Mouse (Mus musculus) urinary bladder, adult 18-20 months (tissue): ENCODE data around the gene Rhbdd1.

Experiments
- DNase-seq, 2 experiments: peaks; one replicate each; pipeline ENCODE4 v3.0.0; 2022; ENCODE audit warnings: low spot score in 2 of 2, mixed read lengths in 2 of 2

The Rhbdd1 gene

DNA sequence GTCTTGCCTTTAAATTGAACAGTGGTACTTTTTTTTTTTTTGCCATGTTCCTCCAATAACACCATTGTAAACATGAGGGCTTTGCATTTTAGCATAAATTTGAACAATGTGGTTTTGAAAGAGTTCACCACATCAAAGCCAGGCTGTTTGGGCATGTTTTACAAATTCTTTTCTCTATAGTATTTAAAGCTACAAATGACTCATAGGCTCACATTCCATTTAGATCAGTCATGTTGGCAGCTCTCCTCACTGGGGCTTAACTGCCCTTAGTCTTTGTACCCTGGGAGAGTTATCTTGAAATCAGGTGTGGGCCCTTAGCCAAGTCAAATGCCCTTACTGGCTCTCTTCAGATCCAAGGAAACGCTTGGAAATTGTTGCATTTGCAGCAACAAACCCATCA is 112.8 kb downstream of the Rhbdd1 start:
- peak; percentile 42 to 66 for DNase-seq

DNA sequence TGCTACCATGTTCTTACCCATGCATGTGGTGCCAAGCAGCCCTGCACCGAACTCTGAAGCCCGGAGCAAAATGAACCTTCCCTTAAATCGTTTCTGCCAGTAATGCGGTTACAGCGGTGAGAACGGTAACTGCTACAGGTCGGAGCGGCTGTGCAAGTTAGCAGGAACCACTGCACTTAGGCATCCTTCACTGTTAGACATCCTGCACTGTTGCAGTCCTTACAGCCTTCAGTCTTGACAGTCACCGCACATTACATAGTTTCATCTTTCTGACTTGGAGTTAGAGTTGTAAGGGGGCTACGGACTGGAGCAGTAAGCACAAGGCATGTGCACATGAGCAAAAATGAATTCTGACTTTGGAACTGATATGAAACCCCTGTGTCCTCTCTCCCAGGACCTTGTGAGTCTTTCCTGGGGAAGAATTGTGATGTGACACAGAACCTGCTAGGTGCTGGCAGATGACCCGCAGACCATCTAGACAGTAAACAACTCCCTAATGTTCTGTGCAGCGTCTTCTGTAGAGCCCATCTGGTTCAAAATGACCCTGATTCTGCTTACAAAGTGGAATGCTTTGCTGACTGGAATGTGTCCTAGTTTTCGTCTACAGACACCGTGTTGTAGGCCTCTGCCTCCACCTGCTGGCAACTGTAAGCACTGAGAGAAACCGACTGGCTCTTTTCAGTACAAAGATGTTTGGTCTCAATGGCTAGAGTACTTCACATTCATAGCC is 116.8 kb downstream of the Rhbdd1 start:
- peak; percentile 38 to 45 for DNase-seq

GRCm38 (mm10) chr1:82433649-82434005 is 117.4 kb downstream of the Rhbdd1 start:
- no peak for DNase-seq

DNA sequence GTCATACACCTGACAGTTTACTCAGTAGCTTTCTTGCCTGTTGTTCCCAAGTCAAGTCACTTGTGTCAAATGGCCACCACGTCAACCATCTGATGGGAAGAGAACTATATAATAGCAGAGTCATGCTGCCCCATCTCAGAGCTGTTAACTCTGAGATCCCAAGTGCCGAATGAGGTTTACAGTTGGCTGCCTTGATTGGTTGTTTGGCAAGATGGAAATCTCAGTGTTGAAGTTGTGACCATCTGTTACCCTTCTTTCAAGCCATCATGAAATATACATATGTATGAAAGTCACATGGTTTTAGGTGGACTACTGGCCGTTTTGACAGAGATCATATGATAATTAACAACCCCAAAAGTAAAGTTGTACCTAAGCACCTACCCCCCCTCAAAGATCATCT is 121.0 kb downstream of the Rhbdd1 start:
- DNase-seq = no peak

DNA sequence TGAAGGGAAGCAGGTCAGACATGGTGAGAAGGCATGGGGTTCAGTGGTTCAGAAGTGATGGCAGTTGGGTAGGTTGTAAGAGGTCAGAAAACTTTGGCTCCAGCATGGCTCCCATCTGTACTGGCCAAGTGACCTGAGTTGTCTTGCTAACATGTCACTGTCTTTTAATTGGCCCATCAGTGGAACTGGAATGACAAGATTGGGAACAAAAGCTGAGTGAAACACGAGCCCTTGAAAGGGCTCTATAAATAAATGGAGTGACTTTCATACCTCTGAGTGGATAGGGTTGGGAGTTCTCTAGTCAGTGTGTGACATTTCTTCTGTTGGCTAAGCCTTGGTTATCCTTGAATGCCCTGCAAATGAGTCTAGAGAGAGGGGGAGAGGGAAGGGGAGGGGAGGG is 123.9 kb downstream of the Rhbdd1 start:
- no peak for DNase-seq

GRCm38 (mm10) chr1:82443517-82443916 is 127.3 kb downstream of the Rhbdd1 start:
- DNase-seq = no peak

GRCm38 (mm10) chr1:82446049-82446448 is 129.8 kb downstream of the Rhbdd1 start:
- DNase-seq = no peak

DNA sequence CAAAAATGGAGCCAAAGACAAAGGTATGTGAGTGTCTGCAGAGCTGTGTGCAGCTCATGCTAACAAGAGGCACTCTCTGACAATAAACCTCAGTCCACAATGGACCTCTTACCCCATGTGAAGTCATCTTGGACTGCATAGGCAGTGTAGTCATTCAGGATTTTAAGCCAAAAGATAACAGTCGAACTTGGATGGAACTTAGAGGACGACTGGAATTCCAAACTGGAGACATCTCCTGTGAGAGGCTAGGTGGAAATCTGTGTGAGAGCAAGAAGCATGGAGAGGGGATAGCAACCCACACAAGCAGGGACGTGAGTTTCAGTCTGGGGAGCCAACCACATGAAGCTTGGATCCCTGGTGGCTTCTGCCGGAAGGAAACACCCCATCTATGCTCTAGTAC is 133.6 kb downstream of the Rhbdd1 start:
- DNase-seq = no peak

DNA sequence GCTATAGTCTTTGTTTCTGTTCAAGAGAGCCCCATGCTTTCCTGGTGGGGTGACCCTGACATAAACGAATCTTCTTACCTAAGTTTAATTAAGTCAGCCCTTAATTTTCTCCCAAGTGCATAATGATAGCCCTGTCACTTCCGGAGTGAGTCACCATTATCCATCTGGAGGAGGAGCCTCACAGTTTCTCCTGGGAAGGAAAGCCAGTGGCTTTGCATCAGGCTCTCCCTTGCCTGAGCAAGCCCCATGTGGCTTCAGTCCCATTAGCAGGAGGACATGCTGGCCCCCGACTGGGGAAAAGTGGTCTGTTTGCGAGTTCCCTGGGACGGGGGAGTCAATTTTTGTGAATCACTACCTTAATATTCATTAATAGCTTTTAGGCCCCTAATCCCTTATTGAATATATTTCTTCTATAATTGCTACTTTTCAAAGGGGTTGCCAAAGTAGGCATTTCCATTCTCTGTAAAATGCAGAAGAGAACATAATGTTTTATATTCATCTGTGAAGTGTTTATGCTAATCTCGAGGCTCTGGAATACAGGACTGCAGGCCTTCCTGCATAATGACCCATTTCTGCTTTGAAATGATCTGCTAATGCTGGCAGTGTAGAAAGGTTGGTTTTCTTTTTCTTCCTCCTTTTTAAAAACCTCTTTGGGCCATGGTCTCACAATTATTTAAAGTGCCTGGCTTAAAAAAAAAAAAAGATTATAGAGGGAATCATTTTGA is 135.8 kb downstream of the Rhbdd1 start:
- no peak for DNase-seq

DNA sequence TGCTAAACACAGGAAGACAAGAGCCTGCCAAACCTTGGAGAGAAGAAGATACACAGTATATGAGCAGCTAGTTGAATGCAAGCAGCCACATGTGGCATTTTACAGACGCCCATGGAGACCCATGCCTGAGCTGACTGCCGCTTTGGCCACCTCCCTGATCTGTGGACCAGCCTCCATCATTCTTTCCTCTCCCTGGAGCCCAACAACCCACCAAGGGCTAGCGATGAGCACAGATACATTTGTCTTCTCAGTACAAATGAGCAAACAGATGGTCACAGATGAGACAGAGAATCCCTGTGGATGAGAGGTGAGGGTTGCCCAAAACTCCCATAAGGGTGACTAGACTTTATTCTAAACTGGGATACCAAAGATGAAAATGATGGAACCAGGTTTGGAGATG is 137.8 kb downstream of the Rhbdd1 start:
- no peak for DNase-seq

GRCm38 (mm10) chr1:82459350-82459749 is 143.1 kb downstream of the Rhbdd1 start:
- DNase-seq = no peak

- DNase-seq = no peak
Observed at GRCm38 (mm10) chr1:82459926-82460325, 143.7 kb downstream of the Rhbdd1 start.

GRCm38 (mm10) chr1:82461041-82461440 is 144.8 kb downstream of the Rhbdd1 start:
- no peak for DNase-seq

DNA sequence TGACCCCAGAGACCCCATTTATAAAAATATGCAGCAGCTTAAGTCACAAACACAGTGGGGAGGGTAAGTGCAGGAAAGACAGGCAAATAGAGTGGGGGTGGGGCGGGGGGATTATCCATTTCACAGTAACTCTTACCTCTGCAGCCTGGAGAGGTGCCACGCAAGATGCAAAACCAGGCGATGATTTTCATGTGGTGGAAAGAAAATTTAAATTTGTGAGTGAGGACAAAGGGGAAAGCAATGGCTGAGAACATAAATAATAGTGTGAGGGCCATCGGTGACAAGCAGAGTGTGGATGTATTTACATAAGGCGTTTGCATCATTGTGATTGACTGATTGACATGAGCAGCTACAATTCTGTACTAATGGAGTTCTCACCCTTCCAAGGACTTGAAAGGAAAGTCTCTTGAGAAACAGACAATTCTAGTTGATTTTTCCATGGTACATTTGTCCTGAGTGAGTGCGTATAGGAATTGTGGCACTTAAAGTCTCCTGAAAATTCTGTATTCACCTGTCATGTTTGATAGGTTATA is 149.1 kb downstream of the Rhbdd1 start:
- no peak for DNase-seq

- DNase-seq = no peak
Observed at GRCm38 (mm10) chr1:82468872-82469271, 152.6 kb downstream of the Rhbdd1 start.

- DNase-seq = no peak
Observed at GRCm38 (mm10) chr1:82470516-82471225, 154.4 kb downstream of the Rhbdd1 start.

DNA sequence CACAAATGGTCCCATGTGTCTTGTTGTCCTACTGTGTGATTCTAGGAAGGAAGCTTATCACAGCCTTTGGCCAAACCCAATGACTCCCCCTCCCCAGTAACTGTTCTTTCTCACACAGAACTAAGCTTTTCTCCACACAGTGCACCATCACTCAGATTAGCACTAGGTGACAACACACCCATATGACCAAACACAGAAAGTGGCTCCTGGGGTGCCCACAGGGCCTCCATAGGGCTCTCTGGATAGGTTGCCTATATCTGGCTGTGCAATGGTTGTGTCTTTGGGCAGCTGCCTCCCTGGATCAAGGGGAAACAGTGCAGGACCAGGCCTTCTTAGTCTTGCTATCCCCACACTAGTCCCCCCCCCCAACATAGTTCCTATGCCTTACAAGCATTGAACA is 157.2 kb downstream of the Rhbdd1 start:
- no peak for DNase-seq

DNA sequence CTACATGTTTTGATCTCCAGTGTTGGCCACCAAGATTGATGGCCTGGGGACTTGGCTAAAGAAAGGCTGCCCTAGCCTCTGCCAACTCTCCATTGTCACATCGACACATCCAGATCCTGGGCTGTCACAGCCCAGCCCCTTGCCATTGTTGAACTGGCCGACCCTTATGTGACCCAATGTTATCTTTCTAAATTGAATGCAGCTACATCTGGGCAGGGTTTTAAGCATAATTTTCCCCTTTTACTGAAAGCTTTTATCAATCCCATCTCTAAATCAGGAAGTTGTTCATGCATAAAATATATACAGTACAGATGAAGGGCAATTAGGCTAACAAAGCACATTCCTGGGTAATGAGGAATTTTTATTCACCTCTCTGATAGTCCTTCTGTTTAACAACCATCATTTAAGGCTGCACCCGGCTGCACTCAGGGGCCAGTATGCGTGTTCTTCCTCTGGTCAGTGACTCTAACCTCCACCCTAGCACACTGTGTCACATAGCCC is 158.3 kb downstream of the Rhbdd1 start:
- DNase-seq = no peak

GRCm38 (mm10) chr1:82475254-82475653 is 159.0 kb downstream of the Rhbdd1 start:
- DNase-seq = no peak

DNA sequence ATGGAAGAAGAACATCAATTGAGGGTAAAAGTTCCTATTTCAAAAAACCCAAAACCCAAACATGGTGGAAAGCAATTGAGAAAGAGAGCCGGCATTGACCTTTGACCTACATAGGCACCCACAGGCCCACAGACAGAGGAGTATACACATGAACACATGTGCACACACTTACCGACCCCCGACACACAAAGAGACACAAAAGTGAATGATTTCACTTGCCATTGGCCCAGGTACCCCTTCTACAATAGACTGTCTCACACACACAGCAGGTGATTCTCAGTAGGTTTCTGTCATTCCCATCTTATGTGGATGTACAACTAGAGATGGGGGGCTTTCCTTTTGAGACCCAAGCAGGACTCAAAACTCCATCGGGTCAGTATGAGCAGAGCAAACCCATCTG is 159.6 kb downstream of the Rhbdd1 start:
- DNase-seq = no peak

DNA sequence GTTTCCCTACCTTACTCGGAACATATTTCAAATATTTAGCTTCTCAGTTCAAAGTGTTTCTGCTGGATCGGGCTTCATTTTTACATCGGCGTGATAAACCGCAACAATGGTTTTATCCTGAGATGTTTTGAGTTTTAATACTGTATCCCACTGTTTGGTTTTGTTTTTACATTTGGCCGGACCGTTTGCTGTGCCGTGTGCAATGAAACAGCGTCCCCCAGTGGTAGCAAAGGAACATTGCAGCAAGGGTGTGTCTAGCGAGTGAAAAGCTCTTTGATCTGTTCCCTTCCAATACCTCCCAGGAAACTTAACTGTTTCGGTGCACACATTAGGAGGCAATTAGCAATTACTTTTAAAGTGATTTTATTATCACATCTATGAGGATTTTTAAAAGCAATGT is 160.0 kb downstream of the Rhbdd1 start:
- no peak for DNase-seq

DNA sequence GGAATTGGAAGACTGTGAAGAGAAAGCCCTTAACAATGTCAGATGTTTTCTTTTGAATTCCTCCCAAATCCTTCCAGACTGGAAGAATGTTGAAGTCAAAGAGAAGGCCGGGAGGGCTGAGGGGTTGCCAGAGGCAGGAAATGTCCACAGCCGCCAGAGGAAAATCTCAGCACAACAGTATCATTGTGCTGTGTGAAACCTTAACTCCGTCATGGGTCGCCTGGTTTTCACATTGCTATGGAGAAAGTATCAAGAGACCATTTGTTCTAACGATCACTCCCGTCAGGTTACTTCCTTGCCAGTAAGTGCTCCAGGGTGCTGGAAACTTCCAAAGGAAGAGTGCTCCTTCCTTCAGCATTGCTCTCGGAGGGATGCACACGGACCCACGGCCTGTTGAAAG is 160.5 kb downstream of the Rhbdd1 start:
- DNase-seq = no peak
